Mouse (Mus musculus): ENCODE measurements around the gene Mre11a. TPM values are rescaled to one million over a fixed set of nuclear protein-coding genes. Genes with fewer than 3 reads are reported as not detected.

Gene Mre11a
- polyA plus RNA-seq, 1 experiment, result 3.1 TPM

- H3K36me3 ChIP-seq (ENCODE audit: control insufficient read depth, insufficient read depth, low read length), result peaks cover 4% of the 10 kb centered on the region
- H3K4me3 ChIP-seq (ENCODE audit: insufficient read depth, low read depth, low read length), result no peak overlapping the region
- H3K27ac ChIP-seq (ENCODE audit: insufficient read depth, low read depth, low read length), result no peak overlapping the region
- TF ChIP-seq POLR2A (IDR thresholded peaks at IDR 0.05; ENCODE audit: low read depth, low read length) (no peak), CTCF (conservative IDR thresholded peaks at IDR 0.05; ENCODE audit: insufficient read depth, insufficient read length, low read depth, low read length) (no peak)
- no peaks in the 10 kb centered on the region for H3K4me1 ChIP-seq (ENCODE audit: control insufficient read depth, insufficient read depth, low read length)
- no peaks in the 10 kb centered on the region for H3K27me3 ChIP-seq (replicated peaks; ENCODE audit: control insufficient read depth, insufficient read depth, low read length)
- DNase-seq, result no peak
Observed at GRCm38 (mm10) chr9:14821396-14821795, 36.9 kb downstream of the Mre11a start.

- no peaks in the 10 kb centered on the region for H3K4me1 ChIP-seq (ENCODE audit: control insufficient read depth, insufficient read depth, low read length)
- no peak overlapping the region for H3K4me3 ChIP-seq (ENCODE audit: insufficient read depth, low read depth, low read length)
- H3K36me3 ChIP-seq (ENCODE audit: control insufficient read depth, insufficient read depth, low read length), result peaks cover 4% of the 10 kb centered on the region
- TF ChIP-seq CTCF (conservative IDR thresholded peaks at IDR 0.05; ENCODE audit: insufficient read depth, insufficient read length, low read depth, low read length), result no peak
- no peak for TF ChIP-seq POLR2A (IDR thresholded peaks at IDR 0.05; ENCODE audit: low read depth, low read length)
- no peaks in the 10 kb centered on the region for H3K27me3 ChIP-seq (replicated peaks; ENCODE audit: control insufficient read depth, insufficient read depth, low read length)
- no peak overlapping the region for H3K27ac ChIP-seq (ENCODE audit: insufficient read depth, low read depth, low read length)
- no peak for DNase-seq
- 85% methylated on average over 5 of the region's 5 CpGs for WGBS
Observed at GRCm38 (mm10) chr9:14824840-14825239, 40.4 kb downstream of the Mre11a start.

- Histone ChIP-seq H3K4me1 (ENCODE audit: control insufficient read depth, insufficient read depth, low read length) (no peaks in the 10 kb centered on the region), H3K27ac (ENCODE audit: insufficient read depth, low read depth, low read length) (no peak overlapping the region), H3K27me3 (replicated peaks; ENCODE audit: control insufficient read depth, insufficient read depth, low read length) (no peaks in the 10 kb centered on the region), H3K4me3 (ENCODE audit: insufficient read depth, low read depth, low read length) (no peak overlapping the region), H3K36me3 (ENCODE audit: control insufficient read depth, insufficient read depth, low read length) (peaks cover 2% of the 10 kb centered on the region; the same call in 1 of the 2 replicates)
- DNase-seq, result no peak
- WGBS, result 68% methylated on average over 2 of the region's 2 CpGs
- TF ChIP-seq POLR2A (IDR thresholded peaks at IDR 0.05; ENCODE audit: low read depth, low read length), result no peak
- no peak for TF ChIP-seq CTCF (conservative IDR thresholded peaks at IDR 0.05; ENCODE audit: insufficient read depth, insufficient read length, low read depth, low read length)
Observed at GRCm38 (mm10) chr9:14827875-14828274, 43.4 kb downstream of the Mre11a start.

GRCm38 (mm10) chr9:14832046-14832445 lies 47.6 kb downstream of the Mre11a start:
- Histone ChIP-seq H3K4me3 (ENCODE audit: insufficient read depth, low read depth, low read length) (no peak overlapping the region), H3K4me1 (ENCODE audit: control insufficient read depth, insufficient read depth, low read length) (no peaks in the 10 kb centered on the region), H3K27ac (ENCODE audit: insufficient read depth, low read depth, low read length) (no peak overlapping the region), H3K36me3 (ENCODE audit: control insufficient read depth, insufficient read depth, low read length) (peaks cover 5% of the 10 kb centered on the region), H3K27me3 (replicated peaks; ENCODE audit: control insufficient read depth, insufficient read depth, low read length) (no peaks in the 10 kb centered on the region)
- no peak for DNase-seq
- 88% methylated on average over 5 of the region's 5 CpGs for WGBS
- no peak for TF ChIP-seq POLR2A (IDR thresholded peaks at IDR 0.05; ENCODE audit: low read depth, low read length)
- peak; percentile 13; the same call in 1 of the 2 replicates for TF ChIP-seq CTCF (conservative IDR thresholded peaks at IDR 0.05; ENCODE audit: insufficient read depth, insufficient read length, low read depth, low read length)

GRCm38 (mm10) chr9:14835335-14836075 lies 51.1 kb downstream of the Mre11a start:
- Histone ChIP-seq H3K36me3 (ENCODE audit: control insufficient read depth, insufficient read depth, low read length) (peaks cover 3% of the 10 kb centered on the region; the same call in 1 of the 2 replicates), H3K27ac (ENCODE audit: insufficient read depth, low read depth, low read length) (no peak overlapping the region), H3K27me3 (replicated peaks; ENCODE audit: control insufficient read depth, insufficient read depth, low read length) (no peaks in the 10 kb centered on the region), H3K4me3 (ENCODE audit: insufficient read depth, low read depth, low read length) (no peak overlapping the region), H3K4me1 (ENCODE audit: control insufficient read depth, insufficient read depth, low read length) (no peaks in the 10 kb centered on the region)
- DNase-seq, result no peak
- WGBS, result 93% methylated on average over 6 of the region's 6 CpGs
- TF ChIP-seq CTCF (conservative IDR thresholded peaks at IDR 0.05; ENCODE audit: insufficient read depth, insufficient read length, low read depth, low read length), result no peak
- no peak for TF ChIP-seq POLR2A (IDR thresholded peaks at IDR 0.05; ENCODE audit: low read depth, low read length)

GRCm38 (mm10) chr9:14839527-14839926 lies 55.1 kb downstream of the Mre11a start:
- TF ChIP-seq CTCF (conservative IDR thresholded peaks at IDR 0.05; ENCODE audit: insufficient read depth, insufficient read length, low read depth, low read length), result no peak
- TF ChIP-seq POLR2A (IDR thresholded peaks at IDR 0.05; ENCODE audit: low read depth, low read length), result no peak
- DNase-seq, result no peak
- no peaks in the 10 kb centered on the region for H3K36me3 ChIP-seq (ENCODE audit: control insufficient read depth, insufficient read depth, low read length)
- H3K4me3 ChIP-seq (ENCODE audit: insufficient read depth, low read depth, low read length), result no peak overlapping the region
- no peaks in the 10 kb centered on the region for H3K4me1 ChIP-seq (ENCODE audit: control insufficient read depth, insufficient read depth, low read length)
- H3K27me3 ChIP-seq (replicated peaks; ENCODE audit: control insufficient read depth, insufficient read depth, low read length), result no peaks in the 10 kb centered on the region
- 26% methylated on average over 7 of the region's 7 CpGs for WGBS
- H3K27ac ChIP-seq (ENCODE audit: insufficient read depth, low read depth, low read length), result no peak overlapping the region

- WGBS, result 70% methylated on average over 5 of the region's 5 CpGs
- H3K4me3 ChIP-seq (ENCODE audit: insufficient read depth, low read depth, low read length), result no peak overlapping the region
- no peaks in the 10 kb centered on the region for H3K27me3 ChIP-seq (replicated peaks; ENCODE audit: control insufficient read depth, insufficient read depth, low read length)
- H3K36me3 ChIP-seq (ENCODE audit: control insufficient read depth, insufficient read depth, low read length), result no peaks in the 10 kb centered on the region
- DNase-seq, result no peak
- H3K4me1 ChIP-seq (ENCODE audit: control insufficient read depth, insufficient read depth, low read length), result no peaks in the 10 kb centered on the region
- H3K27ac ChIP-seq (ENCODE audit: insufficient read depth, low read depth, low read length), result no peak overlapping the region
- TF ChIP-seq POLR2A (IDR thresholded peaks at IDR 0.05; ENCODE audit: low read depth, low read length), result no peak
- TF ChIP-seq CTCF (conservative IDR thresholded peaks at IDR 0.05; ENCODE audit: insufficient read depth, insufficient read length, low read depth, low read length), result no peak
Observed at GRCm38 (mm10) chr9:14839970-14840369, 55.5 kb downstream of the Mre11a start.
